Mouse (Mus musculus) CH12.LX (cell line): ENCODE results near the gene Gm20388. TPM values are rescaled to one million over a fixed set of nuclear protein-coding genes. Genes with fewer than 3 reads are reported as not detected.

Experiments
- DNase-seq: peaks from one replicate; pipeline ENCODE4 v3.0.0-alpha.2; 2013; ENCODE audit errors: extremely low read depth
- H3K27ac ChIP-seq: 2 replicates; pipeline ENCODE4 v1.5.1; 2012; ENCODE audit warnings: low read depth, mild to moderate bottlenecking, control low read depth, moderate library complexity; ENCODE audit not compliant: insufficient read depth
- H3K27me3 ChIP-seq: replicated peaks from 2 replicates; pipeline ENCODE3; 2012; ENCODE audit warnings: inconsistent platforms
- H3K36me3 ChIP-seq, 2 experiments: replicated peaks in 1 of 2; 2 replicates each; pipeline versions ENCODE3 to v1.6.1; 2012; ENCODE audit warnings: inconsistent platforms in 1 of 2, low read length in 1 of 2, mild to moderate bottlenecking in 1 of 2, mixed read lengths in 1 of 2, moderate library complexity in 1 of 2; ENCODE audit not compliant: control insufficient read depth in 1 of 2, insufficient read depth in 1 of 2
- H3K4me1 ChIP-seq, 2 experiments: 2 replicates each; pipeline ENCODE4 v1.6.1; 2012; ENCODE audit warnings: inconsistent platforms in 1 of 2, moderate library complexity in 1 of 2; ENCODE audit not compliant: insufficient read depth in 2 of 2, control insufficient read depth in 1 of 2
- H3K4me2 ChIP-seq: 2 replicates; pipeline ENCODE4 v1.6.1; 2012; ENCODE audit warnings: low read depth, mild to moderate bottlenecking, control low read depth; ENCODE audit not compliant: poor library complexity, insufficient read depth, severe bottlenecking
- H3K4me3 ChIP-seq, 3 experiments: fragments of 150-350 bp in 1 of 3; sonication (generic) in 1 of 3; replicated peaks in 1 of 3; 2 replicates each; pipeline versions ENCODE3 to v1.5.1; 2011 to 2012; ENCODE audit warnings: low read depth in 2 of 3, low read length in 2 of 3, mild to moderate bottlenecking in 2 of 3, moderate library complexity in 2 of 3, control low read depth in 1 of 3, improper control_type of control experiment in 1 of 3, inconsistent platforms in 1 of 3, mixed read lengths in 1 of 3; ENCODE audit not compliant: poor library complexity in 1 of 3
- H3K79me2 ChIP-seq: replicated peaks from 2 replicates; pipeline ENCODE4 v1.6.1; 2012; ENCODE audit warnings: mild to moderate bottlenecking, moderate library complexity; ENCODE audit not compliant: control insufficient read depth, poor library complexity, insufficient read depth, severe bottlenecking; ENCODE audit errors: extremely low read depth
- H3K9ac ChIP-seq: 2 replicates; pipeline ENCODE4 v1.6.1; 2012; ENCODE audit warnings: low read depth, mild to moderate bottlenecking, control low read depth, moderate library complexity; ENCODE audit not compliant: insufficient read depth
- H3K9me3 ChIP-seq: replicated peaks from 2 replicates; pipeline ENCODE3; 2012; ENCODE audit warnings: low read length, inconsistent platforms, mixed read lengths
- CHD1 ChIP-seq: IDR thresholded peaks from 2 replicates; pipeline ENCODE4 v1.6.1; 2012; ENCODE audit warnings: low read depth, low read length, improper control_type of control experiment, inconsistent platforms
- GABPA ChIP-seq: IDR thresholded peaks from 2 replicates; pipeline ENCODE4 v1.6.1; 2012; ENCODE audit warnings: low read depth, low read length, improper control_type of control experiment, inconsistent platforms; ENCODE audit not compliant: insufficient replicate concordance
- IRF4 ChIP-seq: IDR thresholded peaks from 2 replicates; pipeline ENCODE4 v1.6.1; 2014; ENCODE audit warnings: low read depth, mild to moderate bottlenecking, inconsistent platforms, low read length, improper control_type of control experiment
- JUN ChIP-seq: IDR thresholded peaks from 2 replicates; pipeline ENCODE4 v1.6.1; 2011; ENCODE audit warnings: low read depth, mild to moderate bottlenecking, low read length, improper control_type of control experiment, moderate library complexity; ENCODE audit not compliant: insufficient read depth
- JUND ChIP-seq: conservative IDR thresholded peaks from 2 replicates; pipeline ENCODE4 v1.6.1; 2011; ENCODE audit warnings: low read depth, low read length, improper control_type of control experiment
- MAFK ChIP-seq: IDR thresholded peaks from 2 replicates; pipeline ENCODE4 v1.6.1; 2011; ENCODE audit warnings: low read length, improper control_type of control experiment; ENCODE audit not compliant: insufficient replicate concordance
- MAX ChIP-seq: IDR thresholded peaks from 2 replicates; pipeline ENCODE4 v1.6.1; 2011; ENCODE audit warnings: low read length, improper control_type of control experiment
- MEF2A ChIP-seq: IDR thresholded peaks from 2 replicates; pipeline ENCODE4 v1.6.1; 2014; ENCODE audit warnings: low read depth, mild to moderate bottlenecking, inconsistent platforms, low read length, improper control_type of control experiment, borderline replicate concordance
- MXI1 ChIP-seq: IDR thresholded peaks from 2 replicates; pipeline ENCODE4 v1.6.1; 2011; ENCODE audit warnings: mild to moderate bottlenecking, low read depth, low read length, improper control_type of control experiment
- PAX5 ChIP-seq: IDR thresholded peaks from 2 replicates; pipeline ENCODE4 v1.6.1; 2012; ENCODE audit warnings: low read length, inconsistent platforms, mixed read lengths
- RAD21 ChIP-seq: IDR thresholded peaks from 2 replicates; pipeline ENCODE4 v1.6.1; 2011; ENCODE audit warnings: low read depth, mild to moderate bottlenecking, low read length, improper control_type of control experiment, moderate library complexity
- TCF12 ChIP-seq: IDR thresholded peaks from 2 replicates; pipeline ENCODE4 v1.6.1; 2014; ENCODE audit warnings: low read depth, mild to moderate bottlenecking, inconsistent platforms, low read length, improper control_type of control experiment
- UBTF ChIP-seq: IDR thresholded peaks from 2 replicates; pipeline ENCODE4 v1.6.1; 2012; ENCODE audit warnings: low read depth, mild to moderate bottlenecking, inconsistent platforms, low read length, improper control_type of control experiment, moderate library complexity
- USF1 ChIP-seq: IDR thresholded peaks from 2 replicates; pipeline ENCODE4 v1.6.1; 2014; ENCODE audit warnings: low read depth, mild to moderate bottlenecking, inconsistent platforms, low read length, improper control_type of control experiment
- ZC3H11A ChIP-seq: IDR thresholded peaks from 2 replicates; pipeline ENCODE4 v1.6.1; 2012; ENCODE audit warnings: low read depth, mild to moderate bottlenecking, inconsistent platforms, low read length, improper control_type of control experiment
- ZMIZ1 ChIP-seq: IDR thresholded peaks from 2 replicates; pipeline ENCODE4 v1.6.1; 2012; ENCODE audit warnings: low read depth, mild to moderate bottlenecking, inconsistent platforms, low read length, improper control_type of control experiment
- ZNF384 ChIP-seq: IDR thresholded peaks from 2 replicates; pipeline ENCODE4 v1.6.1; 2012; ENCODE audit warnings: low read depth, low read length, improper control_type of control experiment, inconsistent platforms
- dilution Hi-C: fragments of 300-500 bp; cut with MboI; formaldehyde crosslinking; loops from 2 replicates; pipeline ENCODE4 v1.14.3; 2020; ENCODE audit warnings: low sequenced_read_pairs; ENCODE audit not compliant: extremely low pct_unique_long_range_greater_than_20kb, extremely low pct_ligation_motif_present
- in situ Hi-C: fragments of 300-500 bp; cut with MboI; formaldehyde crosslinking; loops from 3 replicates; pipeline ENCODE4 v1.14.3; 2019; ENCODE audit warnings: low sequenced_read_pairs, low pct_ligation_motif_present, low pct_unique_long_range_greater_than_20kb, mixed read lengths
- polyA plus RNA-seq: library from polyadenylated mRNA; unstranded; fragments of >175 nt; gene quantifications from 2 replicates; pipeline ENCODE4 v1.2.1, GENCODE M21; 2012; ENCODE audit warnings: low read depth; ENCODE audit not compliant: insufficient read length
- total RNA-seq, 2 experiments: library from RNA; depleted of rRNA; stranded (reverse); fragments of 300-350 nt in 1 of 2; fragments of >200 nt in 1 of 2; gene quantifications; 2 replicates each; pipeline ENCODE4 v1.2.3; 2012 to 2014

The Gm20388 gene
- total and polyA plus RNA-seq, 3 experiments, result 14.8 to 26.3 (median 22.2) TPM

GRCm38 (mm10) chr8:119904323-119904911, 6.2 kb upstream of the Gm20388 start:
- Histone ChIP-seq H3K36me3 (no peaks in the 10 kb centered on the region), H3K27ac (no peak overlapping the region), H3K27me3 (peaks cover 6% of the 10 kb centered on the region), H3K4me2 (0 out of 2 replicates have a peak overlapping the region, but pooled peaks have one; percentile 4), H3K9ac (no peak overlapping the region), H3K4me1 (peaks cover 2 to 18% of the 10 kb centered on the region in 2 experiments; a peak in 3 of 4 replicates), H3K4me3 (no peak overlapping the region), H3K9me3 (no peaks in the 10 kb centered on the region), H3K79me2 (no peaks in the 10 kb centered on the region)
- no peak for TF ChIP-seq RAD21
- no peak for TF ChIP-seq MXI1
- no peak for TF ChIP-seq UBTF
- TF ChIP-seq ZMIZ1, result no peak
- no peak for TF ChIP-seq TCF12
- TF ChIP-seq PAX5, result no peak
- TF ChIP-seq GABPA, result no peak
- no peak for TF ChIP-seq JUN
- DNase-seq, result no peak
- in situ Hi-C loops (no loop called here), dilution Hi-C loops (no loop called here)

GRCm38 (mm10) chr8:119909944-119910546, 596 bp upstream of the Gm20388 start, which contains the start of gene Usp10:
TSS of gene Usp10 (plus strand) at chr8:119910360.
- H3K27ac ChIP-seq, result peak within 1 kb of the TSS; percentile 63

More at GRCm38 (mm10) chr8:119909944-119910546, 596 bp upstream of the Gm20388 start, which contains the start of gene Usp10:
- Histone ChIP-seq H3K4me2 (peak within 1 kb of the TSS; percentile 77), H3K4me1 (peaks cover 15 to 35% of the 10 kb centered on the region in 2 experiments), H3K9ac (peak within 1 kb of the TSS; percentile 69), H3K79me2 (peaks cover 42% of the 10 kb centered on the region), H3K27me3 (peaks cover 3% of the 10 kb centered on the region), H3K4me3 (peak within 1 kb of the TSS; percentile 76 to 94 (median 85)), H3K36me3 (peaks cover 0 to 12% of the 10 kb centered on the region in 2 experiments), H3K9me3 (no peaks in the 10 kb centered on the region)
- TF ChIP-seq MAX (0 out of 2 replicates have a peak, but pooled peaks have one; percentile 13), MAFK (peak; percentile 64; the same call in 1 of the 2 replicates), IRF4 (0 out of 2 replicates have a peak, but pooled peaks have one; percentile 47), CHD1 (no peak), MEF2A (no peak), TCF12 (no peak), ZC3H11A (no peak), ZNF384 (peak; percentile 13; the same call in 1 of the 2 replicates), JUND (no peak), USF1 (no peak)
- in situ Hi-C loops (no loop called here), dilution Hi-C loops (no loop called here)
- peak; percentile 40 for DNase-seq
